Mouse (Mus musculus) heart, adult 2 months (tissue): Measurements from ENCODE around the gene Trpm3. TPM values are rescaled to one million over a fixed set of nuclear protein-coding genes. Genes with fewer than 3 reads are reported as not detected.

ENCODE experiments used
- DNase-seq, 2 experiments: peaks; one replicate each; pipeline ENCODE4 v3.0.0; 2021
- H3K27ac ChIP-seq: fragments of 200-600 bp; 2 replicates; pipeline ENCODE4 v1.8.1; 2022
- H3K27me3 ChIP-seq: fragments of 200-500 bp; 2 replicates; pipeline ENCODE4 v1.6.1; 2012; ENCODE audit warnings: mild to moderate bottlenecking, low read length, inconsistent platforms, mixed read lengths; ENCODE audit not compliant: control insufficient read depth, insufficient read depth
- H3K36me3 ChIP-seq: fragments of 200-500 bp; 2 replicates; pipeline ENCODE4 v1.6.1; 2012; ENCODE audit warnings: low read length, inconsistent platforms; ENCODE audit not compliant: control insufficient read depth, insufficient read depth
- H3K4me1 ChIP-seq: fragments of 200-500 bp; 2 replicates; pipeline ENCODE4 v1.6.1; 2011; ENCODE audit warnings: low read length; ENCODE audit not compliant: control insufficient read depth, insufficient read depth
- H3K4me3 ChIP-seq: fragments of 200-600 bp; 2 replicates; pipeline ENCODE4 v1.8.1; 2022
- H3K79me2 ChIP-seq: fragments of 200-500 bp; replicated peaks from 2 replicates; pipeline ENCODE4 v1.6.1; 2012; ENCODE audit warnings: mild to moderate bottlenecking, inconsistent platforms, low read length, moderate library complexity, mixed read lengths; ENCODE audit not compliant: control insufficient read depth, insufficient read depth
- H3K9ac ChIP-seq: fragments of 200-500 bp; 2 replicates; pipeline ENCODE4 v1.6.1; 2012; ENCODE audit warnings: low read depth, mild to moderate bottlenecking, control low read depth, inconsistent platforms, low read length, mixed read lengths
- CTCF ChIP-seq: fragments of 200-600 bp; IDR thresholded peaks from 2 replicates; pipeline ENCODE4 v1.8.1; 2022; ENCODE audit warnings: antibody characterized with exemption, mild to moderate bottlenecking, moderate library complexity
- EP300 ChIP-seq: fragments of 200-500 bp; IDR thresholded peaks from 2 replicates; pipeline ENCODE4 v1.6.1; 2011; ENCODE audit warnings: low read depth, low read length, control low read depth; ENCODE audit not compliant: insufficient read depth
- POLR2A ChIP-seq: fragments of 200-500 bp; IDR thresholded peaks from 2 replicates; pipeline ENCODE4 v1.6.1; 2011; ENCODE audit warnings: mild to moderate bottlenecking, low read depth, low read length, control low read depth; ENCODE audit not compliant: insufficient read depth
- WGBS: fragments of 180-500 bp; shearing (Covaris S2); methylation state at CpG from one replicate; pipeline ENCODE4 v1.1.7; 2018; 5-methylcytosine and 5-hydroxymethylcytosine counted together
- intact Hi-C: fragments of 180-260 bp; cut with DNase I; formaldehyde crosslinking; loops from one replicate; pipeline ENCODE4 v1.15.1; 2025
- polyA plus RNA-seq: library from polyadenylated mRNA; depleted of rRNA; stranded (reverse); fragments of >200 nt; gene quantifications from 2 replicates; pipeline ENCODE4 v1.2.3, GENCODE M21; 2012
- total RNA-seq, 2 experiments: library from RNA; stranded (reverse); gene quantifications; 2 replicates each; pipeline ENCODE4 v1.2.3; 2021

Gene Trpm3
- total and polyA plus RNA-seq, 3 experiments, result 0.51 to 1.1 (median 0.81) TPM

DNA sequence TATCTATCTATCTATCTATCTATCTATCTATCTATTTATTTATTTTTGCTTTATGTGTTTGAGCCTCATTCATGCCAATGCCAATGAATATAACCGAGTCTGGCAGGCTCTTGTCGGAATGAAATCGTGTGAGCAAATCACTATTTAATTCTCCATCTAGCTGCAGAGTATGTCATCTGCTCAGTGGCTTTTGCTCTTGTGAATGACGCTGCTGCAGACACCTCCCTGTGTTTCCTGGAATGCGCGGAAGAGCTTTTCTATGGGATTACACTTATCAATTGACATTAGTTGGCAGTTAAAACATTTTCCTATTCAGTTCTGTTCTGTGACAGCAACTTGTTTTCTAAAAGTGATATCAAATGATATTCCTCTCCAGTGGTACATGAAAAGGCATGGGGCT lies 153.8 kb downstream of the Trpm3 start:
- H3K79me2 ChIP-seq, result no peaks in the 10 kb centered on the region
- H3K4me3 ChIP-seq, result no peak overlapping the region
- TF ChIP-seq EP300 (no peak), CTCF (no peak), POLR2A (no peak)
- intact Hi-C loops, result no loop called here
- no peak overlapping the region for H3K9ac ChIP-seq
- DNase-seq, result no peak
- H3K36me3 ChIP-seq, result no peaks in the 10 kb centered on the region
- no peaks in the 10 kb centered on the region for H3K4me1 ChIP-seq
- H3K27ac ChIP-seq, result no peak overlapping the region
- WGBS, result 58% methylated on average over 6 of the region's 6 CpGs
- H3K27me3 ChIP-seq, result no peaks in the 10 kb centered on the region

DNA sequence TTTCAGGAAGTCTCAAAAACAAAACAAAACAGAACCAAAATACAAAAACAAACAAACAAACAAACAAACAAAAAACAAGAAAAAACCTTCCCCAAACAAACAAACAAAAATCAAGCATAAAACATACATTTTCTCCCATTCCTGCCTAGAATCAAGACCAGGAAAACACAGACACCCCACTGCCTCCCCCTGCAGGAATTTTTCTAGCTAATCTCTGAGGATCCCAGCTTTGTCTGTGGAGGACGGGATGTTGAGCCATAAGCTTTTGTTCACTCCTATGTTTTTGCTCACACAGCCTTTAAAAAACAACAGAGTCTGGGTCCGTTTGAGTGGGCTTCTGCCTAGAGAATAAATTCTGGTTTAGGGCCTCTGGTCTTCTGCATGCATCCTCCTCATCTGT lies 162.1 kb downstream of the Trpm3 start:
- no peaks in the 10 kb centered on the region for H3K79me2 ChIP-seq
- no peaks in the 10 kb centered on the region for H3K36me3 ChIP-seq
- 50% methylated on average over 2 of the region's 2 CpGs for WGBS
- H3K4me1 ChIP-seq, result no peaks in the 10 kb centered on the region
- no peak overlapping the region for H3K9ac ChIP-seq
- TF ChIP-seq CTCF, result no peak
- no peak for TF ChIP-seq POLR2A
- no peak for TF ChIP-seq EP300
- DNase-seq, result no peak
- H3K27me3 ChIP-seq, result no peaks in the 10 kb centered on the region
- intact Hi-C loops, result loop anchor here (5.0 kb wide), 1 partner anchor 729 kb away; no protein-coding TSS in a partner anchor
- no peak overlapping the region for H3K27ac ChIP-seq
- no peak overlapping the region for H3K4me3 ChIP-seq

DNA sequence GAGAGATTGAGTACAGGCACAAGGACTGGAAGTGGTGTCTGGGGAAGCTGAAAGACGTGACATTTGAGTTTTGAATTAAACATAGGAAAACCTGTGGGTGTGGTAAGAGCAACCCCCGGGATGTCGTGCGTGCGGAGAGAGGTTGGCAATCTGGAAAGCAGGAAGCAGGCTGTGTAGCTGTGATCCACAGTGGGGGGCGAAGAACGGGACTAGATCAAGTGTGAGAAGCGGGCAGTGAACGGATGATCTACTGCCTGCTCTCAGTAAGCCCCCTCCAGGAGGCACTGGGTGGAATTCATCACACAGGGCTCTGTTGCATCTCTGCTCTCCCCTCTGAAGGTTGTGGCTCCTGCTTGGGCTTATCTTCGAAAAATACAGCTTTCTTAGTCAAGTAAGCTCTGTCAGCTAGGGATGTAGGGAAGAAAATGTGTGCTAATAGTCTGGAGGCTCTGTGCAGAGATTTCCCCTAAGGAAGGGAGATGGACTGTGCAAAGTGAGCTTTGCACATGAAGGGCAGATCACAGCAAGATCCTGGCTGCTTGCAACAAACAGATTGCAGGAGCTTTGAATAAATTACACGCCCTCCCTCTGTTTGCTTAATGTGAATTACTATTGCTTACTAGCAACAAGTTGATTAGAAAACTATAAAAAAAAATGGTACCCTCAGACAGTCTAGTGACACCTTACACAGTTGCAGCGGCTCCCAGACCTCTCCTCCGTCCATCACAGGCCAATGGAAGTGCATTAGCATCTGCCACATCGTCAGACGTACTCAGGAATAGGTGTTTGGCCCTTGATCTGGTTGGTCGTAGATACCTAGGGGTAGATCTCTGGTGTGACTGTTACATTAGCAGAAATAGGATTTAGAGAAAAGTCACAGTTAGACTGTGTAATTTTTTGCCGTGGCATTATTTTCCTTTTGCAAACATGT lies 164.4 kb downstream of the Trpm3 start:
- no peak overlapping the region for H3K27ac ChIP-seq
- WGBS, result 50% methylated on average over 17 of the region's 17 CpGs
- H3K9ac ChIP-seq, result no peak overlapping the region
- no peaks in the 10 kb centered on the region for H3K79me2 ChIP-seq
- H3K4me3 ChIP-seq, result no peak overlapping the region
- H3K27me3 ChIP-seq, result no peaks in the 10 kb centered on the region
- no peak for DNase-seq
- TF ChIP-seq CTCF (no peak), EP300 (no peak), POLR2A (no peak)
- H3K4me1 ChIP-seq, result no peaks in the 10 kb centered on the region
- no peaks in the 10 kb centered on the region for H3K36me3 ChIP-seq
- intact Hi-C loops, result loop anchor here (5.0 kb wide), 1 partner anchor 731 kb away; no protein-coding TSS in a partner anchor

DNA sequence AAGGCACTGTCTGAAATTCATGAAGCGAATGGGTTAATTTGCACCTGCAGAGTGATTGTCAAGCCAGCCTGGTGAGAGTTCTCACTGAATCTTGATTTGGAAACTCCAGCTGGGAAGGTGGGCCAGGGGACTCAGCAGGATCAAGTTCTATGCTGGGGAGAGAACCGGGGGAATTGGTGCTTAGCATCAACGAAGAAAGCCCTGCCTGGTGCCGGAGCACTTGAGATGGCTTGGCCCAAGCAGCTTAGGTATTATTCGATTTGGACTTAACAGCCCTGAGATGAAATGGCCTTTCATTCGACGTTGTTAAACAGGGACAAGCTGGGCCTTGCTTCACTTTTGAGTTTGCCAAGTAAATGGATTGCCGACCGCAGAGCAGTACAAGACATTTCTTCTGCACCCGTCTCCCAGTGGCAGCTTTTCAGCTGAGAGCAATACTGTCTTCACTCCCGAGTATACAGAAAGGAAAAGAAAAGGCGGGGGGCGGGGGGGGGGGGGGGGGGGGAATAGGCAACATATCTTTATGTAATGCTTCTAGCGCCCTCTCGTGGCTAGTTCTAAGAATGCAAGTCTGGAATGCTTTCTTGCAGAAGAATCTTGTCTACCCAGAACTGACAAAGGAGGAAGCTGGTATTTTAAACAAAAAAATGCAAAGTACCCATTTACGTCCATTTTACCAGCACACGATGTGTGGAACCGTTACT lies 165.3 kb downstream of the Trpm3 start:
- Histone ChIP-seq H3K27me3 (no peaks in the 10 kb centered on the region), H3K4me3 (no peak overlapping the region), H3K36me3 (no peaks in the 10 kb centered on the region), H3K79me2 (no peaks in the 10 kb centered on the region), H3K9ac (0 out of 2 replicates have a peak overlapping the region, but pooled peaks have one; percentile 64), H3K27ac (no peak overlapping the region), H3K4me1 (no peaks in the 10 kb centered on the region)
- WGBS, result 7% methylated on average over 17 of the region's 18 CpGs
- TF ChIP-seq POLR2A (no peak), CTCF (peak; percentile 71)
- peak; percentile 53 for DNase-seq
- intact Hi-C loops, result loop anchor here (2.0 to 5.0 kb wide), 2 partner anchors 569 to 732 kb away; no protein-coding TSS in a partner anchor

DNA sequence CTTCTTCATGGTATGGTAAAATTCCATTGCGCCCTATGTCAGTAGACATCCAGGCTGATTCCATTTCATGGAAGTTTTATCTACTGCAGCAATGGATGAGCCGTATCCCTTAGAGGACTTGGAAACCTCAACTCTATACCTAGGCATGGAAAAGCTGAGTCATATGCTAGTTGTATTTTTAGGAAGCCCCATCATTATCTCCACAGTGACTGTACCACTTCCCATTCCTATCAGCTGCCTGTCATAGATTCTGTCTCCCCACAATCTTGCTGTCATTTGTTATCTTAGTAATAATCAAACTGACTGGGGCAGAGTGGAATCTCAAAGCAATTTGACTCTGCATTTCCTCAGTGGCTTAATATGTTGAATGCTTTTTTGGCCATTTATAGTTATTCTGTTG lies 169.2 kb downstream of the Trpm3 start:
- no peak for DNase-seq
- Histone ChIP-seq H3K79me2 (no peaks in the 10 kb centered on the region), H3K4me1 (no peaks in the 10 kb centered on the region), H3K4me3 (no peak overlapping the region), H3K36me3 (no peaks in the 10 kb centered on the region), H3K9ac (no peak overlapping the region), H3K27me3 (no peaks in the 10 kb centered on the region), H3K27ac (no peak overlapping the region)
- TF ChIP-seq EP300, result no peak
- TF ChIP-seq CTCF, result no peak
- no peak for TF ChIP-seq POLR2A
- 53% methylated on average over 2 of the region's 2 CpGs for WGBS
- intact Hi-C loops, result no loop called here

DNA sequence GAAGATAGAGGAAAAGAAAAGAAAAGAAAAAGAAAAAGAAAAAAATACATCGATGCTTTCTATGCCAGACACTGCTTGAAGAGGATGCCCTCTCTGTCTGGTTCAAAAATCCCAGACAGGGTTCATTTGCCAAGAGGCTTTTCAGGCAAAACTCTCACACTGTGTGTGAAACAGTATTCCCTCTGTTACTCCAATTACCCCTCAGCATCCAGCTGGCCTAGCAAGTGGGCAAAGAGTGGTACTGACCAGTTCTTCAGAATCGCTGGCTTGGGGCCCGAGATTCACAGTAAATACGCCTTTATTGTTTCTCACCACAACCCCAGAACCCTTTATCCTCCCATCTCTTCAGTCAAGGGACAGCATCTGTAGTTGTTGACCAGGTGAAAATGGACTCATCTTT lies 178.5 kb downstream of the Trpm3 start:
- H3K4me3 ChIP-seq, result no peak overlapping the region
- no peaks in the 10 kb centered on the region for H3K36me3 ChIP-seq
- no peaks in the 10 kb centered on the region for H3K79me2 ChIP-seq
- H3K4me1 ChIP-seq, result no peaks in the 10 kb centered on the region
- no peak for DNase-seq
- no peaks in the 10 kb centered on the region for H3K27me3 ChIP-seq
- WGBS, result 85% methylated on average over 4 of the region's 4 CpGs
- no peak for TF ChIP-seq POLR2A
- TF ChIP-seq EP300, result no peak
- TF ChIP-seq CTCF, result no peak
- H3K27ac ChIP-seq, result no peak overlapping the region
- H3K9ac ChIP-seq, result no peak overlapping the region
- intact Hi-C loops, result no loop called here
